Mouse (Mus musculus): ENCODE measurements around the gene Tram2. TPM values are rescaled to one million over a fixed set of nuclear protein-coding genes. Genes with fewer than 3 reads are reported as not detected.
A peak's percentile ranks its signal among the peaks of the same experiment; 100 is the strongest.

The Tram2 gene
- polyA plus RNA-seq, 1 experiment from 2014 or later = 7.5 TPM

DNA sequence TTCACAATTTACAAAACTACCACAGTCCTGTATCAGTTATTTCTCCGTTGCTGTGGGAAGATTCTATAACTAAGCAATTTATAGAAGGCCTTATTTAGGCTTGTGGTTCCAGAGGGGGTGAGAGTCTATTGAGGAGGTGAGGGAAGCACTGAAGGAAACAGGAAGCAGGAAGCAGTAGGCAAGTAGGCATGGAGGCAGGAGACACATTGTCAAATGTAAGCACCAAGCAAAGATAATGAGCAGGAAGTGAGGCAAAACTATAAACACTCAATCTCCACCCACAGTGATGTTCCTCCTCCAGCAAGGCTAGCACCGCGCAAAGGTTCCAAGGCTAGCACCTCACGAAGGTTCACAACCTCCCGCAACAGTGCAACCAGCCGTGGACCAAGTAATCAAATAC is 97.3 kb downstream of the Tram2 start:
- no peak for DNase-seq (ENCODE audit: low spot score)
- Histone ChIP-seq H3K9me3 (no peaks in the 10 kb centered on the region), H3K4me1 (no peaks in the 10 kb centered on the region), H3K36me3 (replicated peaks) (no peaks in the 10 kb centered on the region), H3K27me3 (replicated peaks; ENCODE audit: low read depth, poor library complexity, severe bottlenecking) (no peaks in the 10 kb centered on the region), H3K4me3 (no peak overlapping the region), H3K27ac (replicated peaks) (no peak overlapping the region)
- 91% methylated on average over 6 of the region's 6 CpGs for WGBS

- H3K27me3 ChIP-seq (replicated peaks; ENCODE audit: low read depth, poor library complexity, severe bottlenecking) = no peaks in the 10 kb centered on the region
- H3K9me3 ChIP-seq = no peaks in the 10 kb centered on the region
- H3K27ac ChIP-seq (replicated peaks) = no peak overlapping the region
- 35% methylated on average over 1 of the region's 1 CpGs for WGBS
- H3K4me1 ChIP-seq = no peaks in the 10 kb centered on the region
- no peak overlapping the region for H3K4me3 ChIP-seq
- DNase-seq (ENCODE audit: low spot score) = no peak
- no peaks in the 10 kb centered on the region for H3K36me3 ChIP-seq (replicated peaks)
Measured at GRCm38 (mm10) chr1:20980553-20980952, 98.5 kb downstream of the Tram2 start.

DNA sequence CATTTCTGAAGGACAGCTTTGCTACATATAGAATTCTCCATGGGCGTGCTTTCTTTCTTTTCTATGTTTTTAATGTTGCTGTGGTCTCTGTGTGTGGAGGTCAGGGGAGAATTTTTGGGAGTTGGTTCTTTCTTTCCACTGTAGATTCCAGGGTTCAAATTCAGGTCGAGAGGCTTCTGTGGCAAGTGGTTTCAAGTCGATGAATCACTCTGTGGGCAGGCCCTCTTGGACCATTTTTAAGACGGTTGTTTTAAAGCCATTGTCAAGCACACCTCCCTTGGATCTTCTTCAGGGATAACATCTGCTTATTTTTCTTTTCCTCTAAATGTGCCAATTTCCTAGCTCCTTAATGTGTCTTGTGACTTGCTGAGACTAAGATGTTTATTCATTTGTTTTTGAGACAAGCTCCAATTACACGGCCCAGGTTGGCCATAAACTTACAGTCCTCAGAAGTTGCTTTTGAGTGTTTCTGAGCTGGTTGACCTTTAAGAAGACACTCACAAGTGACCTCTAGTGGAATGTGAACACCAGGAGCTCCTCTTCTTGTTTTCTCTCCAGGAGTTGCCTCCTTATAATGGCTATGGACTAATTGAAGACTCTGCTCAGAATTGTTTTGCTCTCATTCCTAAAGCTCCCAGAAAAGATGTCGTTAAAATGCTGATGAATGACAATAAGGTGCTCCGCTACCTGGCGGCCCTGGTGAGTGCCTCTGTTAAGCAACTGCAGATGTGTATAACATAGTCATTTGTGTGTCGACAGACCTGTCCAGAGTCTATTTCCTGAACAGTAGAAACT is 104.5 kb downstream of the Tram2 start:
- Histone ChIP-seq H3K27me3 (replicated peaks; ENCODE audit: low read depth, poor library complexity, severe bottlenecking) (no peaks in the 10 kb centered on the region), H3K4me3 (no peak overlapping the region), H3K4me1 (no peaks in the 10 kb centered on the region), H3K36me3 (replicated peaks) (no peaks in the 10 kb centered on the region), H3K27ac (replicated peaks) (no peak overlapping the region), H3K9me3 (no peaks in the 10 kb centered on the region)
- no peak for DNase-seq (ENCODE audit: low spot score)
- 78% methylated on average over 9 of the region's 9 CpGs for WGBS

- no peaks in the 10 kb centered on the region for H3K27me3 ChIP-seq (replicated peaks; ENCODE audit: low read depth, poor library complexity, severe bottlenecking)
- no peak for DNase-seq (ENCODE audit: low spot score)
- WGBS = 93% methylated on average over 6 of the region's 6 CpGs
- H3K27ac ChIP-seq (replicated peaks) = no peak overlapping the region
- H3K9me3 ChIP-seq = no peaks in the 10 kb centered on the region
- H3K4me1 ChIP-seq = no peaks in the 10 kb centered on the region
- no peaks in the 10 kb centered on the region for H3K36me3 ChIP-seq (replicated peaks)
- H3K4me3 ChIP-seq = no peak overlapping the region
Measured at GRCm38 (mm10) chr1:20973389-20973788, 105.6 kb downstream of the Tram2 start.

DNA sequence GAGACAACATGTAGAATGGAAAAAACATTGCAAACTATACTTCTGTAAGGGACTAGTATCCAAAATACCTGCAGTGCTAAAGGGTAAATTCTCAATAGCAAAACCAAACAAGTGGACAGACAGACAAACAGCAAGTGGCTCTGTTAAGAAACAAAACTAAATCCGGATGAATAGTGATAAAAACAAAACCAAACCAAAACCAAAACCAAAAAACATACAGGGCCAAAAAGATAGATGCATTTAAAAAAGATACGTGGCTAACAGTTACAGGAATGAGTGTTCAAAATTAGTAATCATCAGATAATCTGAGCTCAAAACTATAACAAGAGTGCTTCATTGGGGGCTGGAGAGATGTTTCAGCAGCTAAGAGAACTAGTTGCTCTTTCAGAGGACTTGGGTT is 109.4 kb downstream of the Tram2 start:
- no peaks in the 10 kb centered on the region for H3K9me3 ChIP-seq
- WGBS = 89% methylated on average over 2 of the region's 2 CpGs
- H3K4me1 ChIP-seq = no peaks in the 10 kb centered on the region
- no peak overlapping the region for H3K27ac ChIP-seq (replicated peaks)
- no peak overlapping the region for H3K4me3 ChIP-seq
- H3K27me3 ChIP-seq (replicated peaks; ENCODE audit: low read depth, poor library complexity, severe bottlenecking) = no peaks in the 10 kb centered on the region
- no peaks in the 10 kb centered on the region for H3K36me3 ChIP-seq (replicated peaks)
- DNase-seq (ENCODE audit: low spot score) = no peak

DNA sequence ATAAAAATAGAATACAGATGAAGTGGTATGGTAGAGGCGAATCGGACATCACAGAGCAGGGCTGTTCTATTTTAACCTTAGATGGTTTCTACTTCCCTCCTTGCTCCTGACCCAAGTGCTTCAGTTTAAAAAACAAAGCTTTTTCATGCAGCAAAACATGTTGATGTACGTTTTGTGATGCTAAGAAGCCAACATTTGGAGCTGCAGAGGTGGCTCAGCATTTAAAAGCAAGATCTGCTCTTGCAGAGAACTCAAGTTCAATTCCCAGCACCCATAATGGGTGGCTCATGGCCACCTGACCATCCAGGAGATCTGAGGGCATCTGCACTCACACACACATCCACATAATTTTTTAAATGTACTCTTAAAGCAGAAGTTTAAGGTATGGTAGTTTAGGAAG is 124.2 kb downstream of the Tram2 start:
- peaks cover 20% of the 10 kb centered on the region for H3K4me1 ChIP-seq
- 86% methylated on average over 3 of the region's 3 CpGs for WGBS
- no peaks in the 10 kb centered on the region for H3K9me3 ChIP-seq
- H3K27ac ChIP-seq (replicated peaks) = no peak overlapping the region
- DNase-seq (ENCODE audit: low spot score) = no peak
- no peak overlapping the region for H3K4me3 ChIP-seq
- no peaks in the 10 kb centered on the region for H3K36me3 ChIP-seq (replicated peaks)
- no peaks in the 10 kb centered on the region for H3K27me3 ChIP-seq (replicated peaks; ENCODE audit: low read depth, poor library complexity, severe bottlenecking)

GRCm38 (mm10) chr1:20951799-20952198 is 127.2 kb downstream of the Tram2 start:
- WGBS = 2% methylated on average over 16 of the region's 16 CpGs
- H3K4me3 ChIP-seq = peak overlapping the region; percentile 61
- H3K9me3 ChIP-seq = no peaks in the 10 kb centered on the region
- H3K27me3 ChIP-seq (replicated peaks; ENCODE audit: low read depth, poor library complexity, severe bottlenecking) = no peaks in the 10 kb centered on the region
- H3K4me1 ChIP-seq = peaks cover 14% of the 10 kb centered on the region
- H3K36me3 ChIP-seq (replicated peaks) = no peaks in the 10 kb centered on the region
- no peak for DNase-seq (ENCODE audit: low spot score)
- H3K27ac ChIP-seq (replicated peaks) = peak overlapping the region; percentile 84

DNA sequence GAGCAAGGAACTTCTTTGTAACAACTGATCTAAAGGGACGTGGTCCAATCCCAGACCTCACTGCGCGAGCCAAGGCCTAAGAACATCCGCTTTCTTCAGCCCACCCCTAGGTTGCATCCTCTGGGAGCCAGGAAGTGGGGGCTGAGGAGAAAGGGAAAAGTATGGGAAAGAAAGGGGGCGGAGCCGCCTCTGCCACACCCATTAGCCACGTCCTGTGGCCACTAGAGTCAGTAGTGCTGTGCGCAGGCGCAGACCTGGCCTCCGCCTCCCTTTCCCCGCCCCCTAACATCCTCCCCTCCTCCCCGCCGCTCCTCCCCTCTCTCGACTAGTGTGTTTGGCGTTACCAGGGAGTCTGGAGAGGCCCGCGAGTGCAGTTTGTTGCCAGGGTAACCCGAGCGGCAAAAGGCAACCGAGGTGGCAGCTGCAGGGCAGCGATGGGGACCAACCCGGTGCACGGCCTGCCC is 127.7 kb downstream of the Tram2 start, which contains the start of gene Efhc1:
Gene Efhc1, plus strand, starts transcription at position 327 of the 464 bp plus-strand sequence.
- Histone ChIP-seq H3K4me1 (peaks cover 14% of the 10 kb centered on the region), H3K27ac (replicated peaks) (peak within 1 kb of the TSS; percentile 84), H3K36me3 (replicated peaks) (no peaks in the 10 kb centered on the region), H3K9me3 (no peaks in the 10 kb centered on the region), H3K27me3 (replicated peaks; ENCODE audit: low read depth, poor library complexity, severe bottlenecking) (no peaks in the 10 kb centered on the region), H3K4me3 (peak within 1 kb of the TSS; percentile 61)
- DNase-seq (ENCODE audit: low spot score) = peak; percentile 98
- WGBS = 3% methylated on average over 23 of the region's 23 CpGs

Other genes starting within 250 kb of the Tram2 start
- gene Paqr8, start 188.6 kb downstream of the Tram2 start, polyA plus RNA-seq (2016; fragmentation: Nextera tagmentation; extraction: Ambion mirVana) = 4.0 and 4.4 TPM in 2 replicates
- 2.2 and 2.5 TPM in 2 replicates for gene Efhc1, start 127.6 kb downstream of the Tram2 start, polyA plus RNA-seq (2016; fragmentation: Nextera tagmentation; extraction: Ambion mirVana)
- gene Tmem14a, start 139.3 kb upstream of the Tram2 start, polyA plus RNA-seq (2016; fragmentation: Nextera tagmentation; extraction: Ambion mirVana) = 7.9 TPM in 2 replicates
- 0.20 and 0.52 TPM in 2 replicates for gene Gsta3, start 161.4 kb upstream of the Tram2 start, polyA plus RNA-seq (2016; fragmentation: Nextera tagmentation; extraction: Ambion mirVana)

Data from embryonic facial prominence, embryonic 10.5 days (tissue).